Mouse (Mus musculus) ES-Bruce4 (cell line): ENCODE data around the gene Abcf2. TPM values are rescaled to one million over a fixed set of nuclear protein-coding genes. Genes with fewer than 3 reads are reported as not detected.

Experiments used
- H3K27ac ChIP-seq: 2 replicates; pipeline ENCODE4 v1.5.1; 2012; ENCODE audit warnings: low read length, inconsistent platforms; ENCODE audit not compliant: insufficient read depth
- H3K27me3 ChIP-seq: 2 replicates; pipeline ENCODE4 v1.6.1; 2012; ENCODE audit warnings: mild to moderate bottlenecking, low read length, inconsistent platforms; ENCODE audit not compliant: control insufficient read depth, poor library complexity, insufficient read depth, severe bottlenecking
- H3K36me3 ChIP-seq: 2 replicates; pipeline ENCODE4 v1.6.1; 2012; ENCODE audit warnings: inconsistent platforms, mild to moderate bottlenecking, low read length, moderate library complexity; ENCODE audit not compliant: control insufficient read depth, poor library complexity, insufficient read depth, severe bottlenecking
- H3K4me1 ChIP-seq: one replicate; pipeline ENCODE4 v1.8.1; 2011; ENCODE audit warnings: low read length; ENCODE audit not compliant: control insufficient read depth, insufficient read depth
- H3K4me3 ChIP-seq: 2 replicates; pipeline ENCODE4 v1.5.1; 2011; ENCODE audit warnings: low read depth, mild to moderate bottlenecking, low read length
- H3K9ac ChIP-seq: 2 replicates; pipeline ENCODE4 v1.6.1; 2012; ENCODE audit warnings: low read depth, mild to moderate bottlenecking, inconsistent platforms; ENCODE audit not compliant: poor library complexity, severe bottlenecking
- H3K9me3 ChIP-seq: replicated peaks from 2 replicates; pipeline ENCODE4 v1.6.1; 2012; ENCODE audit warnings: mild to moderate bottlenecking, low read length, inconsistent platforms; ENCODE audit not compliant: control insufficient read depth, poor library complexity, insufficient read depth, severe bottlenecking
- CTCF ChIP-seq: IDR thresholded peaks from one replicate; pipeline ENCODE4 v1.8.1; 2011; ENCODE audit warnings: low read depth, low read length
- EP300 ChIP-seq: IDR thresholded peaks from 2 replicates; pipeline ENCODE4 v1.6.1; 2011; ENCODE audit warnings: low read depth, low read length; ENCODE audit not compliant: insufficient read depth
- POLR2A ChIP-seq: IDR thresholded peaks from one replicate; pipeline ENCODE4 v1.8.1; 2011; ENCODE audit warnings: low read length; ENCODE audit not compliant: insufficient read depth
- polyA plus RNA-seq: library from polyadenylated mRNA; stranded (reverse); fragments of >200 nt; gene quantifications from 2 replicates; pipeline ENCODE4 v1.2.4, GENCODE M21; 2011; ENCODE audit warnings: low read depth; ENCODE audit not compliant: missing spikeins, insufficient read depth, insufficient read length

Abcf2 gene
- polyA plus RNA-seq, 1 experiment = 113 TPM

GRCm38 (mm10) chr5:24539571-24540296 is 37.5 kb downstream of the Abcf2 start:
- H3K27ac ChIP-seq = no peak overlapping the region
- H3K27me3 ChIP-seq = no peaks in the 10 kb centered on the region
- H3K9me3 ChIP-seq = no peaks in the 10 kb centered on the region
- H3K4me1 ChIP-seq = no peaks in the 10 kb centered on the region
- TF ChIP-seq CTCF (no peak), POLR2A (no peak), EP300 (no peak)
- H3K4me3 ChIP-seq = no peak overlapping the region
- H3K36me3 ChIP-seq = no peaks in the 10 kb centered on the region
- no peak overlapping the region for H3K9ac ChIP-seq

DNA sequence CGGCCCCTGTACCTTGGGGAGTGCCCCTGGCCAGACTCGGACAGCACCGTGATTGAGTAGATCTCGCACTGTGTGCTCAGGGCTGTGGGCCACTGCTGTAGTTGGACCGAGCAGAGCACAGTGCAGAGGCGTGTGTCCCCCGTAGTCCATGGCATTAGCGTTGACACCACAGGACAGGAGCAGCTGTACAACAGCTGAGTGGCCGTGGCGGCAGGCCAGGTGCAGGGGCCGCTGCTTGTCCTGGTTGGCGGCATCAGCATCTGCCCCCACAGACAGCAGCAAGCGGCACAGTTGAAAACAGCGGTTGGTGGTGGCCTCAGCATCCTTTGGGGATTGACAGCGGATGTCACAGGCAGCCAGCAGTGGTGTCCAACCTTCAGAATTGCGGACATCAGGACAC is 39.6 kb downstream of the Abcf2 start:
- Histone ChIP-seq H3K27ac (no peak overlapping the region), H3K9ac (no peak overlapping the region), H3K4me3 (peak overlapping the region; percentile 14; the same call in 1 of the 2 replicates), H3K9me3 (no peaks in the 10 kb centered on the region), H3K4me1 (no peaks in the 10 kb centered on the region), H3K27me3 (no peaks in the 10 kb centered on the region), H3K36me3 (no peaks in the 10 kb centered on the region)
- no peak for TF ChIP-seq CTCF
- TF ChIP-seq POLR2A = no peak
- no peak for TF ChIP-seq EP300

- no peaks in the 10 kb centered on the region for H3K36me3 ChIP-seq
- H3K27ac ChIP-seq = no peak overlapping the region
- no peak overlapping the region for H3K4me3 ChIP-seq
- H3K4me1 ChIP-seq = no peaks in the 10 kb centered on the region
- H3K27me3 ChIP-seq = no peaks in the 10 kb centered on the region
- TF ChIP-seq POLR2A (no peak), CTCF (no peak), EP300 (no peak)
- no peaks in the 10 kb centered on the region for H3K9me3 ChIP-seq
- H3K9ac ChIP-seq = no peak overlapping the region
Observed at GRCm38 (mm10) chr5:24536511-24536910, 40.8 kb downstream of the Abcf2 start.

DNA sequence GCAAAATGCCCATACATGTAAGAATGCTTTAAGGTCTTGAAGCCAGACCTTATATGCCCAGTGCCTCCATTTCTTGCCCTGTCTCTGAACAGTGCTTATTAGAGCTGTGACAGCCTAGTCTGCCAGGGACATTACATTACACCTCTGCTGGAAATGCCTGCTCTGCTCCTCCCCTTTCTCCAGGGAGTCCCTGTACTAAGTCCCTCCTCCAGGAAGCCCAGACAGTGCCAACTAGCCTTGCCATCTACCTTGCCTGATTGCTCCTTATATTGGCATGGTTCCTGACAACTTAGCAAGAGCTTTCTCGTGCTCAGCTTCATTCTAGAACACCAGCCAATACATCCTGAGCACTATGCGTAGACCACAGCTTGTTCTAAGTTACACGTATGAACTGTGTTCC is 41.5 kb downstream of the Abcf2 start:
- TF ChIP-seq EP300 (no peak), POLR2A (no peak), CTCF (no peak)
- Histone ChIP-seq H3K4me3 (no peak overlapping the region), H3K27ac (no peak overlapping the region), H3K36me3 (no peaks in the 10 kb centered on the region), H3K9me3 (no peaks in the 10 kb centered on the region), H3K9ac (no peak overlapping the region), H3K27me3 (no peaks in the 10 kb centered on the region), H3K4me1 (no peaks in the 10 kb centered on the region)

DNA sequence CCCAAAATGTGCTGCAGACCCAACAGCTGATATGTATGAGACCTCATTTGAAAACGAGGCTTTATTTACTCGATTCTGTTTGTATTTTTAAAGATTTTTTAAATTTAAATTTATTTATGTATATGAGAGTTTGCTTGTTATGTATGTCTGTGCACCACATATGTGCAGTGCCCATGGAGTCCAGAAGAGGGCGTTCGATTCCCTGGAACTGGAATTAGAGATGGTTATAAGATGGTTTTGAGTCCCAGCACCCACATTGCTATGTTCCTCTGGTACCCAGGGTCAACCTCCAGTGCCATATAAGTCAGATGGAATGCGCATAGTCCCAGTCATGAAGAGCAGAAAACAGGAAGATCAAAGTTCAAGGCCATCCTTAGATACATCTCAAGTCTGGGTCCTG is 43.0 kb downstream of the Abcf2 start:
- TF ChIP-seq CTCF (no peak), EP300 (no peak), POLR2A (no peak)
- Histone ChIP-seq H3K4me3 (no peak overlapping the region), H3K36me3 (no peaks in the 10 kb centered on the region), H3K4me1 (no peaks in the 10 kb centered on the region), H3K27me3 (no peaks in the 10 kb centered on the region), H3K9ac (no peak overlapping the region), H3K27ac (no peak overlapping the region), H3K9me3 (no peaks in the 10 kb centered on the region)

DNA sequence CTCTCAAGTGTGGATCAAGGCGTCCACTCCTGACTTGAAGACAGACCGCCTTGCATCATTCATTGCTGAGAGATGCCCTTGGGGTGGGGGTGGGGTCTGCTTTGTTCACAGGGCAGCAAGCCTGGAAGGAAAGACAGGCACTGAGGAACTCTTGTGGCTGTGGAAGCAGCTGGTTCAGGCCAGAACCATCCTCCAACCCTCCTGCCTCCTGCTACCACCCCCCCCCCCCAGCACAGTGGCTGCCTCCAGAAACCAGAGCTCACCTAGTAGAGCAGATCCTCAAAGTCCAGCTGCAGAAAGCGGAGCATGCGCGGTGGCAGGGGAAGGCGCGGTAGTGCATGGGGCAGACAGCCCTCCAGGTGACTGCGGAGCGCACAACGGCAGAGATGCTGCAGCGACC is 43.9 kb downstream of the Abcf2 start:
- no peaks in the 10 kb centered on the region for H3K4me1 ChIP-seq
- no peak overlapping the region for H3K27ac ChIP-seq
- TF ChIP-seq EP300 = no peak
- TF ChIP-seq CTCF = no peak
- no peak for TF ChIP-seq POLR2A
- H3K27me3 ChIP-seq = 0 out of 2 replicates have a peak, but pooled peaks cover under 1% of the 10 kb centered on the region
- H3K9me3 ChIP-seq = no peaks in the 10 kb centered on the region
- peak overlapping the region; percentile 17 for H3K9ac ChIP-seq
- H3K4me3 ChIP-seq = peak overlapping the region; percentile 48
- no peaks in the 10 kb centered on the region for H3K36me3 ChIP-seq
